Mouse (Mus musculus) liver, embryonic 13.5 days (tissue): ENCODE measurements at regions not wholly inside any gene's neighbourhood (a gene's known extent, or its start where the extent isn't known, plus 50 kb on each side); places are given as distances from the start of the nearest gene placed in this dataset.

Source experiments
- ATAC-seq: fragments of 200-750 bp; cut with Nextera tagmentation; 2 replicates; pipeline ENCODE4 v1.8.0; 2017; ENCODE audit warnings: low read depth, mild to moderate bottlenecking, moderate number of reproducible peaks, moderate library complexity
- DNase-seq: peaks from one replicate; pipeline ENCODE4 v3.0.0; 2022
- H3K27ac ChIP-seq: fragments of 300-500 bp; sonication (generic); 2 replicates; pipeline ENCODE4 v1.5.1; 2015; ENCODE audit warnings: moderate library complexity, mild to moderate bottlenecking, inconsistent platforms
- H3K27me3 ChIP-seq: fragments of 300-500 bp; sonication (generic); 2 replicates; pipeline ENCODE4 v1.6.1; 2015; ENCODE audit warnings: mild to moderate bottlenecking, inconsistent platforms
- H3K36me3 ChIP-seq: fragments of 300-500 bp; sonication (generic); 2 replicates; pipeline ENCODE4 v1.6.1; 2015; ENCODE audit warnings: mild to moderate bottlenecking, inconsistent platforms
- H3K4me1 ChIP-seq: fragments of 300-500 bp; sonication (generic); replicated peaks from 2 replicates; pipeline ENCODE4 v1.6.1; 2015; ENCODE audit warnings: inconsistent platforms
- H3K4me2 ChIP-seq: fragments of 300-500 bp; sonication (generic); 2 replicates; pipeline ENCODE4 v1.6.1; 2015; ENCODE audit warnings: inconsistent platforms, mild to moderate bottlenecking, moderate library complexity
- H3K4me3 ChIP-seq: fragments of 300-500 bp; sonication (generic); replicated peaks from 2 replicates; pipeline ENCODE4 v1.5.1; 2015; ENCODE audit warnings: mild to moderate bottlenecking, inconsistent platforms
- H3K9ac ChIP-seq: fragments of 300-500 bp; sonication (generic); 2 replicates; pipeline ENCODE4 v1.6.1; 2015; ENCODE audit warnings: mild to moderate bottlenecking, inconsistent platforms
- H3K9me3 ChIP-seq: fragments of 300-500 bp; sonication (generic); replicated peaks from 2 replicates; pipeline ENCODE4 v1.6.1; 2016; ENCODE audit warnings: inconsistent platforms
- WGBS: fragments of 180-500 bp; shearing (Covaris S2); methylation state at CpG from one replicate; pipeline ENCODE4 v1.1.7; 2015; ENCODE audit not compliant: insufficient replicate concordance; 5-methylcytosine and 5-hydroxymethylcytosine counted together

- H3K9me3 ChIP-seq, result no peaks in the 10 kb centered on the region
- H3K4me3 ChIP-seq, result no peak overlapping the region
- no peaks in the 10 kb centered on the region for H3K36me3 ChIP-seq
- no peaks in the 10 kb centered on the region for H3K4me1 ChIP-seq
- H3K27ac ChIP-seq, result no peak overlapping the region
- no peaks in the 10 kb centered on the region for H3K27me3 ChIP-seq
- no peak overlapping the region for H3K9ac ChIP-seq
- H3K4me2 ChIP-seq, result no peak overlapping the region
- WGBS, result 63% methylated on average over 1 of the region's 1 CpGs
- no peak for DNase-seq
- no peak for ATAC-seq
Measured at GRCm38 (mm10) chr3:38207867-38208266, 276.8 kb downstream of the Ankrd50 start.

- H3K9me3 ChIP-seq, result no peaks in the 10 kb centered on the region
- ATAC-seq (no peak), DNase-seq (no peak)
- no peaks in the 10 kb centered on the region for H3K4me1 ChIP-seq
- H3K27ac ChIP-seq, result no peak overlapping the region
- H3K27me3 ChIP-seq, result no peaks in the 10 kb centered on the region
- H3K36me3 ChIP-seq, result no peaks in the 10 kb centered on the region
- WGBS, result 29% methylated on average over 10 of the region's 10 CpGs
- H3K4me2 ChIP-seq, result peak overlapping the region; percentile 24; the same call in 1 of the 2 replicates
- H3K9ac ChIP-seq, result no peak overlapping the region
- no peak overlapping the region for H3K4me3 ChIP-seq
Measured at GRCm38 (mm10) chr3:38201861-38202656, 282.6 kb downstream of the Ankrd50 start.

GRCm38 (mm10) chr3:38194001-38194400 lies 290.6 kb downstream of the Ankrd50 start:
- H3K27ac ChIP-seq, result no peak overlapping the region
- no peak overlapping the region for H3K4me3 ChIP-seq
- ATAC-seq (no peak), DNase-seq (no peak)
- no peak overlapping the region for H3K4me2 ChIP-seq
- H3K36me3 ChIP-seq, result no peaks in the 10 kb centered on the region
- H3K27me3 ChIP-seq, result no peaks in the 10 kb centered on the region
- H3K9ac ChIP-seq, result no peak overlapping the region
- WGBS, result 64% methylated on average over 4 of the region's 4 CpGs
- no peaks in the 10 kb centered on the region for H3K4me1 ChIP-seq
- H3K9me3 ChIP-seq, result no peaks in the 10 kb centered on the region

GRCm38 (mm10) chr3:38187406-38187896 lies 297.2 kb downstream of the Ankrd50 start:
- no peak overlapping the region for H3K9ac ChIP-seq
- no peaks in the 10 kb centered on the region for H3K36me3 ChIP-seq
- H3K27ac ChIP-seq, result no peak overlapping the region
- peaks cover 9% of the 10 kb centered on the region; the same call in 1 of the 2 replicates for H3K4me1 ChIP-seq
- H3K27me3 ChIP-seq, result no peaks in the 10 kb centered on the region
- WGBS, result 67% methylated on average over 3 of the region's 3 CpGs
- ATAC-seq (no peak), DNase-seq (no peak)
- no peaks in the 10 kb centered on the region for H3K9me3 ChIP-seq
- H3K4me3 ChIP-seq, result no peak overlapping the region
- no peak overlapping the region for H3K4me2 ChIP-seq

- H3K9me3 ChIP-seq, result no peaks in the 10 kb centered on the region
- peak; percentile 6 for DNase-seq
- no peak overlapping the region for H3K4me2 ChIP-seq
- no peak overlapping the region for H3K4me3 ChIP-seq
- no peak overlapping the region for H3K27ac ChIP-seq
- ATAC-seq, result peak; percentile 74
- H3K27me3 ChIP-seq, result no peaks in the 10 kb centered on the region
- peaks cover 9% of the 10 kb centered on the region; the same call in 1 of the 2 replicates for H3K4me1 ChIP-seq
- H3K9ac ChIP-seq, result no peak overlapping the region
- no peaks in the 10 kb centered on the region for H3K36me3 ChIP-seq
- WGBS, result 24% methylated on average over 1 of the region's 1 CpGs
Measured at GRCm38 (mm10) chr3:38186503-38186902, 298.1 kb downstream of the Ankrd50 start.

- Histone ChIP-seq H3K4me3 (no peak overlapping the region), H3K4me2 (no peak overlapping the region), H3K27me3 (no peaks in the 10 kb centered on the region), H3K27ac (no peak overlapping the region), H3K9ac (no peak overlapping the region), H3K4me1 (no peaks in the 10 kb centered on the region), H3K36me3 (no peaks in the 10 kb centered on the region), H3K9me3 (no peaks in the 10 kb centered on the region)
- ATAC-seq (no peak), DNase-seq (no peak)
Measured at GRCm38 (mm10) chr3:38178295-38178694, 306.3 kb downstream of the Ankrd50 start.

GRCm38 (mm10) chr3:38175946-38176345 lies 308.7 kb downstream of the Ankrd50 start:
- H3K4me2 ChIP-seq, result no peak overlapping the region
- no peak overlapping the region for H3K9ac ChIP-seq
- 78% methylated on average over 12 of the region's 12 CpGs for WGBS
- H3K36me3 ChIP-seq, result no peaks in the 10 kb centered on the region
- no peak for DNase-seq
- H3K27ac ChIP-seq, result no peak overlapping the region
- H3K4me3 ChIP-seq, result no peak overlapping the region
- no peaks in the 10 kb centered on the region for H3K4me1 ChIP-seq
- H3K27me3 ChIP-seq, result no peaks in the 10 kb centered on the region
- no peak for ATAC-seq
- no peaks in the 10 kb centered on the region for H3K9me3 ChIP-seq

GRCm38 (mm10) chr3:38174735-38175280 lies 309.8 kb downstream of the Ankrd50 start:
- H3K27me3 ChIP-seq, result no peaks in the 10 kb centered on the region
- H3K36me3 ChIP-seq, result no peaks in the 10 kb centered on the region
- ATAC-seq (no peak), DNase-seq (no peak)
- H3K9me3 ChIP-seq, result no peaks in the 10 kb centered on the region
- 38% methylated on average over 8 of the region's 8 CpGs for WGBS
- H3K27ac ChIP-seq, result no peak overlapping the region
- H3K4me3 ChIP-seq, result no peak overlapping the region
- H3K4me2 ChIP-seq, result no peak overlapping the region
- no peak overlapping the region for H3K9ac ChIP-seq
- no peaks in the 10 kb centered on the region for H3K4me1 ChIP-seq

GRCm38 (mm10) chr3:38152408-38152807 lies 332.2 kb downstream of the Ankrd50 start:
- no peak for ATAC-seq
- no peak overlapping the region for H3K27ac ChIP-seq
- 74% methylated on average over 1 of the region's 1 CpGs for WGBS
- no peak overlapping the region for H3K4me3 ChIP-seq
- H3K36me3 ChIP-seq, result no peaks in the 10 kb centered on the region
- no peak overlapping the region for H3K4me2 ChIP-seq
- no peaks in the 10 kb centered on the region for H3K27me3 ChIP-seq
- DNase-seq, result no peak
- no peak overlapping the region for H3K9ac ChIP-seq
- no peaks in the 10 kb centered on the region for H3K4me1 ChIP-seq
- H3K9me3 ChIP-seq, result no peaks in the 10 kb centered on the region

- H3K9me3 ChIP-seq, result no peaks in the 10 kb centered on the region
- H3K4me1 ChIP-seq, result no peaks in the 10 kb centered on the region
- no peak overlapping the region for H3K4me3 ChIP-seq
- H3K36me3 ChIP-seq, result no peaks in the 10 kb centered on the region
- ATAC-seq (no peak), DNase-seq (no peak)
- WGBS, result 61% methylated on average over 6 of the region's 6 CpGs
- no peak overlapping the region for H3K4me2 ChIP-seq
- no peak overlapping the region for H3K9ac ChIP-seq
- no peaks in the 10 kb centered on the region for H3K27me3 ChIP-seq
- no peak overlapping the region for H3K27ac ChIP-seq
Measured at GRCm38 (mm10) chr3:38151821-38152220, 332.8 kb downstream of the Ankrd50 start.

- 58% methylated on average over 2 of the region's 2 CpGs for WGBS
- Histone ChIP-seq H3K4me2 (no peak overlapping the region), H3K4me3 (no peak overlapping the region), H3K9me3 (no peaks in the 10 kb centered on the region), H3K27me3 (no peaks in the 10 kb centered on the region), H3K4me1 (no peaks in the 10 kb centered on the region), H3K27ac (no peak overlapping the region), H3K36me3 (no peaks in the 10 kb centered on the region), H3K9ac (no peak overlapping the region)
- ATAC-seq (no peak), DNase-seq (no peak)
Measured at GRCm38 (mm10) chr3:38146663-38147062, 338.0 kb downstream of the Ankrd50 start.

GRCm38 (mm10) chr3:38145444-38145843 lies 339.2 kb downstream of the Ankrd50 start:
- H3K9me3 ChIP-seq, result no peaks in the 10 kb centered on the region
- H3K4me1 ChIP-seq, result no peaks in the 10 kb centered on the region
- no peak overlapping the region for H3K27ac ChIP-seq
- no peak for ATAC-seq
- no peak overlapping the region for H3K4me2 ChIP-seq
- H3K4me3 ChIP-seq, result no peak overlapping the region
- H3K36me3 ChIP-seq, result no peaks in the 10 kb centered on the region
- 57% methylated on average over 2 of the region's 2 CpGs for WGBS
- DNase-seq, result no peak
- no peak overlapping the region for H3K9ac ChIP-seq
- H3K27me3 ChIP-seq, result no peaks in the 10 kb centered on the region
